Mouse (Mus musculus): ENCODE measurements around the gene Gm21425.
"Not testable (repeated sequence)": the region's sequence is repeated elsewhere in the genome, so short reads cannot be mapped to it uniquely, and the experiment has no call there.

The Gm21425 gene

GRCm38 (mm10) chrY:13161668-13162067 is at the start of gene Gm21425:
Gene Gm21425, plus strand, starts transcription at chrY:13161968.
- not testable (repeated sequence) for DNase-seq (ENCODE audit: low spot score in 2 of 2)

DNA sequence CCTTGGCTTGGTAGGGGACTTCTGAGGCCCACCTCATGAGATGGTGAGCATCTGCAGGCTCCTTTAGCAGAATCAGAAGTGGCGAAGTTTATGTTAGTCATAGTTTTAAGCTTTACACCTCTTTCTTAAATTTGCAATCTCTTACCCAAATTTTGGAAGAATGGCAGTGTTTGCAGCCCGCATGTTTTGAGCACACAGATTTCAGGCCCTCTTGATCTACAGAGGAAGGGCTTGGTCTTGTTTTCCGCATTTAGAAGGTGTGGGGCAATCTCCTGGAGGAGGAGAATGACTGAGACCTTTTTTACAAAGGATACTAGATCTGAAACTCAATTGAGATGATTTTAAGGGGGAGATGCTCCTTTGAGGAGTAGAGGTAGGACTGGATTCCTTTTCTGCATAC is 28.4 kb upstream of the Gm21425 start, which contains the start of gene Gm21891:
Gm21891 (minus strand) TSS at position 101 of the 400 bp plus-strand sequence.
- not testable (repeated sequence) for DNase-seq (ENCODE audit: low spot score in 2 of 2)

All from spleen, postnatal 10 days (tissue).